Mouse (Mus musculus) kidney, adult 2 months (tissue): ENCODE results near the gene Pdk2.

Experiments used
- CTCF ChIP-seq: fragments of 200-500 bp; conservative IDR thresholded peaks from 2 replicates; pipeline ENCODE4 v1.5.1; 2011; ENCODE audit warnings: low read depth, mild to moderate bottlenecking, control low read depth, low read length, moderate library complexity, mixed read lengths; ENCODE audit not compliant: insufficient read depth, insufficient read length
- POLR2A ChIP-seq: fragments of 200-500 bp; IDR thresholded peaks from one replicate; pipeline ENCODE4 v1.6.1; 2011; ENCODE audit warnings: low read depth, low read length, control low read depth

DNA sequence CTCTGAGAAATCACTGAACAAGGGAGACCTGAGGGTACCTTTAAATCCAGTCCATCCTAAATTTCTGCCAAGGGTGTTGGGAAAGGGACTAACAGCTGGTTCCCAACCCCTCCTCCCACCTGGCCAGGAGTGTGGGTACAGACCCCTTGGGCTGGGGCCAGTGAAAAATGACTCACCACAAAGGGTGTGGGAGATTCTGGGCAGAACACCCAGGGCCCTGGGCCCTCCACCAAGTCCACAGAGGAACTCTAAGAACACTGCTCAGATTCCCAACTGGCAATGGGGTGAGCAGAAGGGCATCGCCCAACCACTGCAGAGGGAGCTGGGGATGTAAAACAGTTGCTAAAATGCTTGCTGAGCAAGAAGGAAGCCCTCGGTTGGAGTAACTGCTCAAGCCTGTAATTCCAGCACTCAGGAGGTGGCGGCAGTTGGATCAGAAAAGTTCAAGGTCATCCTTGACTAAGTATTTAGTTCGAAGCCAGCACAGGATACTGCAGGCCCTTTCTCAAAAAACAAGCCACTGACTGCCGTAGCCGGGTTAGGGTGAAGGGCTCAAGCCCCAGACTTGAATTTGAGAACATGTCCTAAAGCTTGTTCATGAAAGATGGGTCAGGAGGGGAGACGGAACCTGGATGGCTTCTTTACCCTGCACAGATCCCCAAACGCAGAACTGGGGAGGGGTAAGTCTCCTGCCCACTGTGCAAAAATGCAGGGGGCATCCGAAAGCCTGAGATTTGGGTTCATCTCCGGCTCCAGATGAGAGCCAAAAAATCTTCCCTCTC, 52.2 kb downstream of the Pdk2 start:
- no peak for TF ChIP-seq CTCF
- no peak for TF ChIP-seq POLR2A
